Mouse (Mus musculus) hindbrain, embryonic 15.5 days (tissue): ENCODE measurements around the gene Zfp697. TPM values are rescaled to one million over a fixed set of nuclear protein-coding genes. Genes with fewer than 3 reads are reported as not detected.

Source experiments
- ATAC-seq: fragments of 200-750 bp; cut with Nextera tagmentation; 2 replicates; pipeline ENCODE4 v1.8.0; 2017; ENCODE audit warnings: low read depth, moderate number of reproducible peaks, moderate TSS enrichment; ENCODE audit not compliant: low FRiP score
- H3K27ac ChIP-seq: fragments of 300-500 bp; sonication (generic); replicated peaks from 2 replicates; pipeline ENCODE4 v1.5.1; 2015; ENCODE audit warnings: mild to moderate bottlenecking, inconsistent platforms
- H3K27me3 ChIP-seq: fragments of 300-500 bp; sonication (generic); 2 replicates; pipeline ENCODE4 v1.6.1; 2015; ENCODE audit warnings: control low read depth, inconsistent platforms
- H3K36me3 ChIP-seq: fragments of 300-500 bp; sonication (generic); 2 replicates; pipeline ENCODE4 v1.6.1; 2015; ENCODE audit warnings: control low read depth, inconsistent platforms
- H3K4me1 ChIP-seq: fragments of 300-500 bp; sonication (generic); replicated peaks from 2 replicates; pipeline ENCODE4 v1.6.1; 2015; ENCODE audit warnings: control low read depth, inconsistent platforms
- H3K4me2 ChIP-seq: fragments of 300-500 bp; sonication (generic); 2 replicates; pipeline ENCODE4 v1.6.1; 2015; ENCODE audit warnings: moderate library complexity, mild to moderate bottlenecking, inconsistent platforms
- H3K4me3 ChIP-seq: fragments of 300-500 bp; sonication (generic); 2 replicates; pipeline ENCODE4 v1.5.1; 2015; ENCODE audit warnings: mild to moderate bottlenecking, inconsistent platforms
- H3K9ac ChIP-seq: fragments of 300-500 bp; sonication (generic); 2 replicates; pipeline ENCODE4 v1.6.1; 2015; ENCODE audit warnings: inconsistent platforms
- H3K9me3 ChIP-seq: fragments of 300-500 bp; sonication (generic); 2 replicates; pipeline ENCODE4 v1.6.1; 2016; ENCODE audit warnings: control low read depth, inconsistent platforms
- WGBS: fragments of 180-500 bp; shearing (Covaris S2); methylation state at CpG from one replicate; pipeline ENCODE4 v1.1.7; 2015; 5-methylcytosine and 5-hydroxymethylcytosine counted together
- polyA plus RNA-seq: library from polyadenylated mRNA; unstranded; fragments of >200 nt; fragmentation: Nextera tagmentation; extraction: Ambion mirVana; gene quantifications from 2 replicates; pipeline ENCODE4 v1.2.1, GENCODE M21; 2015

Zfp697 gene
- polyA plus RNA-seq, 1 experiment from 2014 or later, result 14.7 TPM

GRCm38 (mm10) chr3:98348705-98349104 is 33.6 kb upstream of the Zfp697 start:
- Histone ChIP-seq H3K9ac (no peak overlapping the region), H3K27ac (no peak overlapping the region), H3K4me1 (no peaks in the 10 kb centered on the region), H3K4me3 (no peak overlapping the region), H3K36me3 (no peaks in the 10 kb centered on the region), H3K4me2 (no peak overlapping the region), H3K9me3 (no peaks in the 10 kb centered on the region), H3K27me3 (no peaks in the 10 kb centered on the region)
- no peak for ATAC-seq
- 32% methylated on average over 8 of the region's 8 CpGs for WGBS

- no peaks in the 10 kb centered on the region for H3K36me3 ChIP-seq
- no peaks in the 10 kb centered on the region for H3K9me3 ChIP-seq
- no peak overlapping the region for H3K4me2 ChIP-seq
- H3K27ac ChIP-seq, result no peak overlapping the region
- WGBS, result 36% methylated on average over 7 of the region's 7 CpGs
- no peaks in the 10 kb centered on the region; the same call in 1 of the 2 replicates for H3K4me1 ChIP-seq
- no peaks in the 10 kb centered on the region for H3K27me3 ChIP-seq
- no peak overlapping the region for H3K9ac ChIP-seq
- no peak overlapping the region for H3K4me3 ChIP-seq
- ATAC-seq, result no peak; the same call in 1 of the 2 replicates
These were observed 28.4 kb upstream of the Zfp697 start for GRCm38 (mm10) chr3:98353892-98354291.

GRCm38 (mm10) chr3:98355344-98356025 is 26.8 kb upstream of the Zfp697 start:
- peak; percentile 72 for ATAC-seq
- Histone ChIP-seq H3K9me3 (no peaks in the 10 kb centered on the region), H3K36me3 (no peaks in the 10 kb centered on the region), H3K27me3 (no peaks in the 10 kb centered on the region), H3K4me3 (no peak overlapping the region), H3K4me2 (no peak overlapping the region), H3K9ac (no peak overlapping the region), H3K4me1 (no peaks in the 10 kb centered on the region; the same call in 1 of the 2 replicates), H3K27ac (no peak overlapping the region)
- WGBS, result 54% methylated on average over 10 of the region's 10 CpGs

GRCm38 (mm10) chr3:98356026-98356365 is 26.3 kb upstream of the Zfp697 start:
- H3K9me3 ChIP-seq, result no peaks in the 10 kb centered on the region
- peak; percentile 57 for ATAC-seq
- no peak overlapping the region for H3K9ac ChIP-seq
- H3K36me3 ChIP-seq, result no peaks in the 10 kb centered on the region
- H3K27ac ChIP-seq, result no peak overlapping the region
- no peak overlapping the region for H3K4me2 ChIP-seq
- H3K27me3 ChIP-seq, result no peaks in the 10 kb centered on the region
- no peaks in the 10 kb centered on the region; the same call in 1 of the 2 replicates for H3K4me1 ChIP-seq
- no peak overlapping the region for H3K4me3 ChIP-seq
- WGBS, result 50% methylated on average over 6 of the region's 6 CpGs

GRCm38 (mm10) chr3:98356632-98357370 is 25.5 kb upstream of the Zfp697 start:
- no peak overlapping the region for H3K4me3 ChIP-seq
- WGBS, result 80% methylated on average over 3 of the region's 3 CpGs
- no peak overlapping the region for H3K9ac ChIP-seq
- H3K9me3 ChIP-seq, result no peaks in the 10 kb centered on the region
- no peak overlapping the region for H3K4me2 ChIP-seq
- H3K27ac ChIP-seq, result no peak overlapping the region
- no peak for ATAC-seq
- H3K36me3 ChIP-seq, result no peaks in the 10 kb centered on the region
- H3K27me3 ChIP-seq, result no peaks in the 10 kb centered on the region
- H3K4me1 ChIP-seq, result no peaks in the 10 kb centered on the region; the same call in 1 of the 2 replicates

GRCm38 (mm10) chr3:98362753-98363152 is 19.5 kb upstream of the Zfp697 start:
- Histone ChIP-seq H3K27ac (no peak overlapping the region), H3K9me3 (no peaks in the 10 kb centered on the region), H3K9ac (no peak overlapping the region), H3K4me1 (no peaks in the 10 kb centered on the region), H3K36me3 (no peaks in the 10 kb centered on the region), H3K27me3 (no peaks in the 10 kb centered on the region), H3K4me2 (no peak overlapping the region), H3K4me3 (no peak overlapping the region)
- ATAC-seq, result no peak
- WGBS, result 38% methylated on average over 2 of the region's 2 CpGs

GRCm38 (mm10) chr3:98366086-98366485 is 16.2 kb upstream of the Zfp697 start:
- Histone ChIP-seq H3K9ac (no peak overlapping the region), H3K36me3 (no peaks in the 10 kb centered on the region), H3K4me3 (no peak overlapping the region), H3K4me1 (no peaks in the 10 kb centered on the region), H3K9me3 (no peaks in the 10 kb centered on the region), H3K27ac (no peak overlapping the region), H3K4me2 (no peak overlapping the region), H3K27me3 (no peaks in the 10 kb centered on the region)
- ATAC-seq, result no peak
- 82% methylated on average over 3 of the region's 3 CpGs for WGBS

- no peak for ATAC-seq
- Histone ChIP-seq H3K4me3 (no peak overlapping the region), H3K27me3 (no peaks in the 10 kb centered on the region), H3K27ac (no peak overlapping the region), H3K36me3 (no peaks in the 10 kb centered on the region), H3K9ac (no peak overlapping the region), H3K4me1 (no peaks in the 10 kb centered on the region), H3K9me3 (no peaks in the 10 kb centered on the region), H3K4me2 (no peak overlapping the region)
- WGBS, result 85% methylated on average over 4 of the region's 4 CpGs
These were observed 15.4 kb upstream of the Zfp697 start for GRCm38 (mm10) chr3:98366823-98367222.

GRCm38 (mm10) chr3:98368283-98368682 is 14.0 kb upstream of the Zfp697 start:
- H3K4me3 ChIP-seq, result no peak overlapping the region
- H3K27me3 ChIP-seq, result no peaks in the 10 kb centered on the region
- WGBS, result 67% methylated on average over 4 of the region's 4 CpGs
- ATAC-seq, result no peak
- H3K4me1 ChIP-seq, result no peaks in the 10 kb centered on the region
- H3K4me2 ChIP-seq, result no peak overlapping the region
- no peaks in the 10 kb centered on the region for H3K9me3 ChIP-seq
- no peak overlapping the region for H3K27ac ChIP-seq
- no peak overlapping the region for H3K9ac ChIP-seq
- no peaks in the 10 kb centered on the region for H3K36me3 ChIP-seq

GRCm38 (mm10) chr3:98368776-98369175 is 13.5 kb upstream of the Zfp697 start:
- H3K9ac ChIP-seq, result no peak overlapping the region
- WGBS, result 82% methylated on average over 2 of the region's 2 CpGs
- no peak overlapping the region for H3K4me2 ChIP-seq
- H3K4me1 ChIP-seq, result no peaks in the 10 kb centered on the region
- H3K9me3 ChIP-seq, result no peaks in the 10 kb centered on the region
- H3K4me3 ChIP-seq, result no peak overlapping the region
- H3K36me3 ChIP-seq, result no peaks in the 10 kb centered on the region
- no peak overlapping the region for H3K27ac ChIP-seq
- no peaks in the 10 kb centered on the region for H3K27me3 ChIP-seq
- ATAC-seq, result no peak

- Histone ChIP-seq H3K4me1 (no peaks in the 10 kb centered on the region), H3K9ac (no peak overlapping the region), H3K4me2 (no peak overlapping the region), H3K9me3 (no peaks in the 10 kb centered on the region), H3K4me3 (no peak overlapping the region), H3K27ac (no peak overlapping the region), H3K36me3 (no peaks in the 10 kb centered on the region), H3K27me3 (no peaks in the 10 kb centered on the region)
- ATAC-seq, result no peak
- WGBS, result 79% methylated on average over 3 of the region's 3 CpGs
These were observed 8.1 kb upstream of the Zfp697 start for GRCm38 (mm10) chr3:98374062-98374719.

- no peaks in the 10 kb centered on the region for H3K27me3 ChIP-seq
- no peaks in the 10 kb centered on the region for H3K36me3 ChIP-seq
- no peak overlapping the region for H3K4me2 ChIP-seq
- H3K9me3 ChIP-seq, result no peaks in the 10 kb centered on the region
- 92% methylated on average over 5 of the region's 5 CpGs for WGBS
- no peak overlapping the region for H3K27ac ChIP-seq
- H3K9ac ChIP-seq, result no peak overlapping the region
- H3K4me1 ChIP-seq, result no peaks in the 10 kb centered on the region
- ATAC-seq, result no peak
- no peak overlapping the region for H3K4me3 ChIP-seq
These were observed 7.3 kb upstream of the Zfp697 start for GRCm38 (mm10) chr3:98374980-98375379.
